Mouse (Mus musculus): ENCODE data around the gene Ppp1r11. TPM values are rescaled to one million over a fixed set of nuclear protein-coding genes. Genes with fewer than 3 reads are reported as not detected.

The Ppp1r11 gene
- total and polyA plus RNA-seq, 2 experiments from 2014 or later = 28.4 to 145 TPM

- no peak overlapping the region for H3K9ac ChIP-seq (replicated peaks; ENCODE audit: low read length)
- H3K9me3 ChIP-seq (ENCODE audit: low read length) = no peaks in the 10 kb centered on the region
- DNase-seq (ENCODE audit: low spot score) = no peak
- no peak overlapping the region for H3K27ac ChIP-seq
- peak overlapping the region; percentile 39 for H3K4me3 ChIP-seq (ENCODE audit: low read length)
- TF ChIP-seq CTCF (IDR thresholded peaks at IDR 0.05; ENCODE audit: low read depth) = no peak
- peaks cover 17% of the 10 kb centered on the region for H3K4me1 ChIP-seq (ENCODE audit: insufficient read depth, low read length)
- WGBS = 45% methylated on average over 10 of the region's 10 CpGs
- no peaks in the 10 kb centered on the region for H3K36me3 ChIP-seq (ENCODE audit: insufficient read depth, low read length)
- ATAC-seq = no peak
- peaks cover 6% of the 10 kb centered on the region; the same call in 1 of the 2 replicates for H3K27me3 ChIP-seq (ENCODE audit: insufficient read depth, low read length)
- peak overlapping the region; percentile 67 for H3K4me2 ChIP-seq (ENCODE audit: low read depth, low read length)
Measured at GRCm38 (mm10) chr17:36942391-36942790, 9.2 kb downstream of the Ppp1r11 start.

- Histone ChIP-seq H3K9ac (replicated peaks; ENCODE audit: low read length) (no peak overlapping the region), H3K4me1 (ENCODE audit: insufficient read depth, low read length) (peaks cover 6% of the 10 kb centered on the region; the same call in 1 of the 2 replicates), H3K9me3 (ENCODE audit: low read length) (no peaks in the 10 kb centered on the region), H3K4me3 (ENCODE audit: low read length) (no peak overlapping the region), H3K27me3 (ENCODE audit: insufficient read depth, low read length) (peaks cover 6% of the 10 kb centered on the region; the same call in 1 of the 2 replicates), H3K27ac (no peak overlapping the region), H3K4me2 (ENCODE audit: low read depth, low read length) (no peak overlapping the region), H3K36me3 (ENCODE audit: insufficient read depth, low read length) (no peaks in the 10 kb centered on the region)
- WGBS = 90% methylated on average over 2 of the region's 2 CpGs
- no peak for TF ChIP-seq CTCF (IDR thresholded peaks at IDR 0.05; ENCODE audit: low read depth)
- DNase-seq (ENCODE audit: low spot score) (no peak), ATAC-seq (no peak)
Measured at GRCm38 (mm10) chr17:36938056-36938455, 13.5 kb downstream of the Ppp1r11 start.

GRCm38 (mm10) chr17:36931806-36932205 is 19.7 kb downstream of the Ppp1r11 start:
- TF ChIP-seq CTCF (IDR thresholded peaks at IDR 0.05; ENCODE audit: low read depth) = no peak
- ATAC-seq = no peak
- Histone ChIP-seq H3K27me3 (ENCODE audit: insufficient read depth, low read length) (no peaks in the 10 kb centered on the region), H3K4me2 (ENCODE audit: low read depth, low read length) (no peak overlapping the region), H3K9me3 (ENCODE audit: low read length) (no peaks in the 10 kb centered on the region), H3K4me3 (ENCODE audit: low read length) (no peak overlapping the region), H3K9ac (replicated peaks; ENCODE audit: low read length) (no peak overlapping the region), H3K36me3 (ENCODE audit: insufficient read depth, low read length) (no peaks in the 10 kb centered on the region), H3K4me1 (ENCODE audit: insufficient read depth, low read length) (no peaks in the 10 kb centered on the region), H3K27ac (no peak overlapping the region)
- WGBS = 67% methylated on average over 2 of the region's 2 CpGs
- DNase-seq (ENCODE audit: low spot score) = no peak

- no peaks in the 10 kb centered on the region for H3K27me3 ChIP-seq (ENCODE audit: insufficient read depth, low read length)
- H3K9ac ChIP-seq (replicated peaks; ENCODE audit: low read length) = no peak overlapping the region
- no peaks in the 10 kb centered on the region for H3K9me3 ChIP-seq (ENCODE audit: low read length)
- no peaks in the 10 kb centered on the region for H3K36me3 ChIP-seq (ENCODE audit: insufficient read depth, low read length)
- H3K27ac ChIP-seq = no peak overlapping the region
- DNase-seq (ENCODE audit: low spot score) (no peak), ATAC-seq (no peak)
- H3K4me1 ChIP-seq (ENCODE audit: insufficient read depth, low read length) = no peaks in the 10 kb centered on the region
- no peak for TF ChIP-seq CTCF (IDR thresholded peaks at IDR 0.05; ENCODE audit: low read depth)
- no peak overlapping the region for H3K4me2 ChIP-seq (ENCODE audit: low read depth, low read length)
- 88% methylated on average over 4 of the region's 4 CpGs for WGBS
- no peak overlapping the region for H3K4me3 ChIP-seq (ENCODE audit: low read length)
Measured at GRCm38 (mm10) chr17:36931130-36931529, 20.4 kb downstream of the Ppp1r11 start.

GRCm38 (mm10) chr17:36930233-36930632 is 21.3 kb downstream of the Ppp1r11 start:
- Histone ChIP-seq H3K4me3 (ENCODE audit: low read length) (no peak overlapping the region), H3K27ac (no peak overlapping the region), H3K36me3 (ENCODE audit: insufficient read depth, low read length) (no peaks in the 10 kb centered on the region), H3K4me2 (ENCODE audit: low read depth, low read length) (no peak overlapping the region), H3K9ac (replicated peaks; ENCODE audit: low read length) (no peak overlapping the region), H3K9me3 (ENCODE audit: low read length) (no peaks in the 10 kb centered on the region), H3K4me1 (ENCODE audit: insufficient read depth, low read length) (no peaks in the 10 kb centered on the region), H3K27me3 (ENCODE audit: insufficient read depth, low read length) (no peaks in the 10 kb centered on the region)
- no peak for TF ChIP-seq CTCF (IDR thresholded peaks at IDR 0.05; ENCODE audit: low read depth)
- ATAC-seq = no peak
- no peak for DNase-seq (ENCODE audit: low spot score)
- 75% methylated on average over 6 of the region's 6 CpGs for WGBS

GRCm38 (mm10) chr17:36929236-36929932 is 22.2 kb downstream of the Ppp1r11 start:
- Histone ChIP-seq H3K27me3 (ENCODE audit: insufficient read depth, low read length) (no peaks in the 10 kb centered on the region), H3K4me1 (ENCODE audit: insufficient read depth, low read length) (no peaks in the 10 kb centered on the region), H3K36me3 (ENCODE audit: insufficient read depth, low read length) (no peaks in the 10 kb centered on the region), H3K9me3 (ENCODE audit: low read length) (no peaks in the 10 kb centered on the region), H3K4me3 (ENCODE audit: low read length) (no peak overlapping the region), H3K4me2 (ENCODE audit: low read depth, low read length) (no peak overlapping the region), H3K27ac (no peak overlapping the region), H3K9ac (replicated peaks; ENCODE audit: low read length) (no peak overlapping the region)
- 73% methylated on average over 12 of the region's 12 CpGs for WGBS
- no peak for TF ChIP-seq CTCF (IDR thresholded peaks at IDR 0.05; ENCODE audit: low read depth)
- ATAC-seq (no peak), DNase-seq (ENCODE audit: low spot score) (no peak)

- Histone ChIP-seq H3K4me2 (ENCODE audit: low read depth, low read length) (no peak overlapping the region), H3K9ac (replicated peaks; ENCODE audit: low read length) (no peak overlapping the region), H3K4me3 (ENCODE audit: low read length) (no peak overlapping the region), H3K36me3 (ENCODE audit: insufficient read depth, low read length) (no peaks in the 10 kb centered on the region), H3K27me3 (ENCODE audit: insufficient read depth, low read length) (no peaks in the 10 kb centered on the region), H3K4me1 (ENCODE audit: insufficient read depth, low read length) (no peaks in the 10 kb centered on the region), H3K9me3 (ENCODE audit: low read length) (no peaks in the 10 kb centered on the region), H3K27ac (no peak overlapping the region)
- no peak for ATAC-seq
- no peak for DNase-seq (ENCODE audit: low spot score)
- no peak for TF ChIP-seq CTCF (IDR thresholded peaks at IDR 0.05; ENCODE audit: low read depth)
- 69% methylated on average over 10 of the region's 10 CpGs for WGBS
Measured at GRCm38 (mm10) chr17:36927496-36928120, 23.9 kb downstream of the Ppp1r11 start.
